Mouse (Mus musculus): ENCODE data around the gene Gas2l2.

Gene Gas2l2

DNA sequence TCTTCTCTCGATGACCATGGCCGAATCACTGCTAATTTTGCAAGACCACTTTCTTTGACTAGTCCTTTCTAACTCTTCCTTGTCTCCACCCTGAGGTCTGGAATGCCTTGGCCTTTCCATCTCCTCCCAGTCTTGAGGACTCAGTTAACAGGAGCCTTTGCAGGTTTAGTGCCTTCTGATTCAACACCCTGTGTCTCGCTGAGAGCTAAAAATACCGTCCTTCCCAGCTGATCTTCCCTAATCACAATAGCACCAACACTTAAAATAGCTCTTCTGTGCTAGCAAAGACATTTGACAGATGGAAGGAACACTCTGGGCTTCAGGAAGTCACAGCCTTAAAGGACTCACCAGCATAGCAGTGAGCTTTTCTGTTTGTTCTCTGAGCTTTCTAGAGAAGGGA is 36.2 kb downstream of the Gas2l2 start:
- DNase-seq = no peak

GRCm38 (mm10) chr11:83383532-83383887 is 45.7 kb downstream of the Gas2l2 start:
- no peak for DNase-seq

GRCm38 (mm10) chr11:83382876-83383531 is 46.3 kb downstream of the Gas2l2 start:
- no peak for DNase-seq

DNA sequence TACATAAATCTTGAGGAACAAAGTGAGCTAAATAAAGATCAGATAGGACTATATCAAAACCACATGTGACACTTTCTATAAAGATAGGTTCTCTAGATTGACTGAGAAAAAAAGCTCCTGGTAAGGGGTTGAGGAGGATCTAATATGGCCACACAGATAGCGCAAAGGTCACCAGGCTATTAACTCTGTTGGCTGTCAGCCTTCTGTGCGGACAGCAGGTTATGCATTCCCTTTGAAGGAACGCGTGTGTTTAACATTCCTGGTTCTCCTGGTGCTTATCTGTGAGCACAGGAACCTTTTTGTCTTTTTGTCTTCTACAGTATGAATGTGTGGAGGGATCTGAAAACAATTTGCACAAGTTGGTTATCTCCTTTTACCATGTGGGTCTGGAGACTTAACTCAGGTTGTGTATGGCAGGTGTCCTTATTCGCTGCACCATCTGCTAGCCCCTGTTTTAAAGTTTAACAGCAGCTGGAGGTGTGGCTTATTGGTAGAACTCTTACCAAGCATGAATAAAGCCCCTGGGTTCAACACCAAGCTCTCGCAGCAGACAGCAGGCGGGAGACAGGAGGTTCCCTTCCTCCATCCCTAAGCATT is 49.4 kb downstream of the Gas2l2 start:
- DNase-seq = no peak
